Mouse (Mus musculus) midbrain, embryonic 13.5 days (tissue): ENCODE data around the gene Ctsh. TPM values are rescaled to one million over a fixed set of nuclear protein-coding genes. Genes with fewer than 3 reads are reported as not detected.

Experiments
- ATAC-seq: fragments of 200-750 bp; cut with Nextera tagmentation; 2 replicates; pipeline ENCODE4 v1.8.0; 2017; ENCODE audit warnings: mild to moderate bottlenecking, moderate TSS enrichment, moderate library complexity
- H3K27ac ChIP-seq: fragments of 300-500 bp; sonication (generic); 2 replicates; pipeline ENCODE4 v1.5.1; 2015; ENCODE audit warnings: inconsistent platforms, mild to moderate bottlenecking, moderate library complexity
- H3K27me3 ChIP-seq: fragments of 300-500 bp; sonication (generic); 2 replicates; pipeline ENCODE4 v1.6.1; 2015; ENCODE audit warnings: mild to moderate bottlenecking, inconsistent platforms
- H3K36me3 ChIP-seq: fragments of 300-500 bp; sonication (generic); 2 replicates; pipeline ENCODE4 v1.6.1; 2015; ENCODE audit warnings: mild to moderate bottlenecking, inconsistent platforms
- H3K4me1 ChIP-seq: fragments of 300-500 bp; sonication (generic); replicated peaks from 2 replicates; pipeline ENCODE4 v1.6.1; 2015; ENCODE audit warnings: inconsistent platforms
- H3K4me2 ChIP-seq: fragments of 300-500 bp; sonication (generic); replicated peaks from 2 replicates; pipeline ENCODE4 v1.6.1; 2015; ENCODE audit warnings: moderate library complexity, mild to moderate bottlenecking, inconsistent platforms
- H3K4me3 ChIP-seq: fragments of 300-500 bp; sonication (generic); replicated peaks from 2 replicates; pipeline ENCODE4 v1.5.1; 2015; ENCODE audit warnings: mild to moderate bottlenecking, inconsistent platforms
- H3K9ac ChIP-seq: fragments of 300-500 bp; sonication (generic); replicated peaks from 2 replicates; pipeline ENCODE4 v1.6.1; 2015; ENCODE audit warnings: mild to moderate bottlenecking, inconsistent platforms
- H3K9me3 ChIP-seq: fragments of 300-500 bp; sonication (generic); 2 replicates; pipeline ENCODE4 v1.6.1; 2016; ENCODE audit warnings: mild to moderate bottlenecking, inconsistent platforms
- WGBS: fragments of 180-500 bp; shearing (Covaris S2); methylation state at CpG from one replicate; pipeline ENCODE4 v1.1.7; 2015; 5-methylcytosine and 5-hydroxymethylcytosine counted together
- polyA plus RNA-seq: library from polyadenylated mRNA; unstranded; fragments of >200 nt; fragmentation: Nextera tagmentation; extraction: Ambion mirVana; gene quantifications from 2 replicates; pipeline ENCODE4 v1.2.1, GENCODE M21; 2015

The Ctsh gene
- polyA plus RNA-seq, 1 experiment from 2014 or later, result 13.4 TPM

DNA sequence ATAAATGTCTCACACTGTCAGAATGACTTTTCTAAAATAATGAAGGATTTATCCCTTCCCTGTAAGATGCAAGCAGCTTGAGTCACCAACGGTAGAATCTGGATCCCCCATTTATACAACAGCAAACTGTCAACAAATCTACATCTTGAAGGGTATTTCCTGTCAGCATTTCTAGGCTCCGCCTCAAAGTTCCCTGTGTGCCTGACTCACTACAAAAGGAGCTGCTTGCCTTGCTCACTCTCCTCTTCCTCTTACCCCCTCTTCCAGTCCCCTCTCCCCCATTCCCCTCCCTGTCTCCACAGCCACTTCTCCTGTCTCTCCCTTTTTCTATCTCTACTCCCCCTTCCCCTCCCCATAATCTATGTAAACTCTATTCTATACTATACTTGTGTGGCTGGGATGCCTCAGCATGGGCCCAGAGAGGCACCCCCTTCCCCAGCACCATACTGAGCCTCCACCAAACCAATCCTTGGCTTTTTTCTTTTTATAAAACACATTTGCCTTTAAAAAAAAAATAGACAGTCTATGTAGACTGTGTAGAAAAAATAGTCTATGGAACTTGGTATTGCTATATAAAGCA lies 34.0 kb downstream of the Ctsh start:
- H3K4me2 ChIP-seq, result no peak overlapping the region
- H3K4me3 ChIP-seq, result no peak overlapping the region
- WGBS, result 91% methylated on average over 2 of the region's 2 CpGs
- H3K9me3 ChIP-seq, result no peaks in the 10 kb centered on the region
- peaks cover 60% of the 10 kb centered on the region for H3K36me3 ChIP-seq
- no peak overlapping the region for H3K9ac ChIP-seq
- ATAC-seq, result peak; percentile 73
- no peaks in the 10 kb centered on the region for H3K4me1 ChIP-seq
- no peak overlapping the region for H3K27ac ChIP-seq
- H3K27me3 ChIP-seq, result no peaks in the 10 kb centered on the region

DNA sequence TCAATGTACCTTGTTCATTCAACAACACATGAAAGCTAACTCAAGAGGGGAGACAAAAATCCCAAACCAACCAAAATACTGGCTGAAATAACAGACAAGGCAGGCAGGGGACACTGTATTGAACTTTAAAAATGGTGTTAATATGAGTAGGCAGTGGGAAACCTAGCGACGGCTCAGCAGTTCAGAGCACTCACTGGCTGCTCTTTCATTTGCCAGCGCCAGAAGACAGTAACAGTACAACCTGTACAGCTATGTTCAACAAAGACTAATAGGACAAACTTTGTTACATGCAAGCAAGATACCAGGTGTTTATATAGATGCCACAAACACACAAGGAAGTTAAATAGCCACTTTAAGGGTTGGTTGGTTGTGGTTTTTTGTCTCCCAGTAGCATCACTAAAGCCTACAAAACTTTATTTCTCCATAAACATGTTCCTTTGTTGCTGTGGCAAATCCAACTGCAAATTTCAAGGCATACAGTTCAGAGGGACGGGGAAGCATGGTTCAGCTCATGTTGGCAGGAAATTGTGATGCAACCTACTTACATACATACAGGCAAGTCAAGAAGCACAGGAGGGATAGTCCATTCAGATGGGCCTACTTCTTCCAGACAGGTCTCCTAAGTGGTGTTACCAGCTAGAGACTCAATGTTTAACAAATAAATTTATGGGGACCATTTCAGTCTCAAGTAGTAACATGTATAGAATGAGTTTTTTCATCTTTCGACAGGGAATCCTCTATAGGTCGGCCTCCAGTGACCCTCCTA lies 35.6 kb downstream of the Ctsh start:
- Histone ChIP-seq H3K9ac (no peak overlapping the region), H3K4me1 (no peaks in the 10 kb centered on the region), H3K27me3 (no peaks in the 10 kb centered on the region), H3K36me3 (peaks cover 63% of the 10 kb centered on the region), H3K4me3 (no peak overlapping the region), H3K9me3 (no peaks in the 10 kb centered on the region), H3K27ac (no peak overlapping the region), H3K4me2 (no peak overlapping the region)
- WGBS, result 92% methylated on average over 6 of the region's 6 CpGs
- ATAC-seq, result no peak

- H3K27me3 ChIP-seq, result no peaks in the 10 kb centered on the region
- H3K9ac ChIP-seq, result no peak overlapping the region
- no peak overlapping the region for H3K27ac ChIP-seq
- 90% methylated on average over 5 of the region's 5 CpGs for WGBS
- H3K4me3 ChIP-seq, result no peak overlapping the region
- no peaks in the 10 kb centered on the region for H3K4me1 ChIP-seq
- no peak overlapping the region for H3K4me2 ChIP-seq
- peaks cover 86% of the 10 kb centered on the region for H3K36me3 ChIP-seq
- H3K9me3 ChIP-seq, result no peaks in the 10 kb centered on the region
- ATAC-seq, result no peak
These were observed 45.0 kb downstream of the Ctsh start for GRCm38 (mm10) chr9:90098934-90099333.

GRCm38 (mm10) chr9:90100760-90101159 lies 46.8 kb downstream of the Ctsh start:
- Histone ChIP-seq H3K4me1 (no peaks in the 10 kb centered on the region), H3K27ac (no peak overlapping the region), H3K27me3 (no peaks in the 10 kb centered on the region), H3K9ac (no peak overlapping the region), H3K9me3 (no peaks in the 10 kb centered on the region), H3K4me3 (no peak overlapping the region), H3K4me2 (no peak overlapping the region), H3K36me3 (peaks cover 84% of the 10 kb centered on the region)
- ATAC-seq, result peak; percentile 48; the same call in 1 of the 2 replicates
- WGBS, result 66% methylated on average over 2 of the region's 2 CpGs

- WGBS, result 97% methylated on average over 1 of the region's 1 CpGs
These were observed 51.5 kb downstream of the Ctsh start for GRCm38 (mm10) chr9:90105462-90105861.

DNA sequence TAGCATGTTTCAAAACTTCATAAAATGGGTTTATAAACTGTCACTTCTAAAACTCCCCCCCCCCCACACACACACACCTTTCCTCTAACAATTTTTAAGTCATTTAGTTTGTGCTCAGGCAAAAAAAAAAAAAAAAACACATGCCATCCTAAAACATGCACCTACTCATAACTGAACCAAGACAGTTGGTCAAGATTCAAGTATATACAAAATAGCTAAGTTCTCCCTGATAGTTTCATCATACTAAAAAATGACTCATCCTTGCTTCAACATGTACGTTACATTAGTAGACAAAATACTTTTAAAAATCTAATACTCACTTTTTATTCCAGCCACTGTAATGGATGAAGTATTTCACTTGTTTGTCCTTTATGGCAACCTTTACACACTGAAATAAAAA lies 53.0 kb downstream of the Ctsh start:
- no peak overlapping the region for H3K9ac ChIP-seq
- ATAC-seq, result no peak
- H3K4me2 ChIP-seq, result no peak overlapping the region
- no peaks in the 10 kb centered on the region for H3K9me3 ChIP-seq
- H3K4me3 ChIP-seq, result no peak overlapping the region
- peaks cover 48% of the 10 kb centered on the region for H3K36me3 ChIP-seq
- 96% methylated on average over 1 of the region's 1 CpGs for WGBS
- H3K27me3 ChIP-seq, result no peaks in the 10 kb centered on the region
- H3K4me1 ChIP-seq, result peaks cover 30% of the 10 kb centered on the region
- no peak overlapping the region for H3K27ac ChIP-seq

More at GRCm38 (mm10) chr9:90105462-90105861, 51.5 kb downstream of the Ctsh start:
- no peak for ATAC-seq
- Histone ChIP-seq H3K36me3 (peaks cover 60% of the 10 kb centered on the region), H3K9ac (no peak overlapping the region), H3K27ac (no peak overlapping the region), H3K4me2 (no peak overlapping the region), H3K27me3 (no peaks in the 10 kb centered on the region), H3K9me3 (no peaks in the 10 kb centered on the region), H3K4me1 (peaks cover 21% of the 10 kb centered on the region), H3K4me3 (no peak overlapping the region)

- Histone ChIP-seq H3K9ac (no peak overlapping the region), H3K9me3 (no peaks in the 10 kb centered on the region), H3K27ac (no peak overlapping the region), H3K4me2 (no peak overlapping the region), H3K4me3 (no peak overlapping the region), H3K36me3 (peaks cover 36% of the 10 kb centered on the region), H3K4me1 (peaks cover 42% of the 10 kb centered on the region), H3K27me3 (no peaks in the 10 kb centered on the region)
- no peak for ATAC-seq
These were observed 54.3 kb downstream of the Ctsh start for GRCm38 (mm10) chr9:90108272-90108671.

- Histone ChIP-seq H3K27me3 (no peaks in the 10 kb centered on the region), H3K4me2 (no peak overlapping the region), H3K4me3 (no peak overlapping the region), H3K9ac (no peak overlapping the region), H3K9me3 (no peaks in the 10 kb centered on the region), H3K36me3 (peaks cover 27% of the 10 kb centered on the region), H3K27ac (no peak overlapping the region), H3K4me1 (peaks cover 42% of the 10 kb centered on the region)
- WGBS, result 88% methylated on average over 6 of the region's 6 CpGs
- no peak for ATAC-seq
These were observed 55.4 kb downstream of the Ctsh start for GRCm38 (mm10) chr9:90109386-90109785.

GRCm38 (mm10) chr9:90113151-90113550 lies 59.2 kb downstream of the Ctsh start:
- H3K4me3 ChIP-seq, result peak overlapping the region; percentile 93
- peaks cover 14% of the 10 kb centered on the region for H3K36me3 ChIP-seq
- H3K4me2 ChIP-seq, result peak overlapping the region; percentile 90
- peaks cover 47% of the 10 kb centered on the region for H3K4me1 ChIP-seq
- H3K9me3 ChIP-seq, result no peaks in the 10 kb centered on the region
- ATAC-seq, result no peak
- H3K27me3 ChIP-seq, result peaks cover 6% of the 10 kb centered on the region
- WGBS, result 2% methylated on average over 13 of the region's 13 CpGs
- peak overlapping the region; percentile 99 for H3K27ac ChIP-seq
- H3K9ac ChIP-seq, result peak overlapping the region; percentile 96

GRCm38 (mm10) chr9:90113651-90114566 lies 60.0 kb downstream of the Ctsh start:
- under 1% methylated on average over 81 of the region's 82 CpGs for WGBS
- ATAC-seq, result peak; percentile 85
- no peaks in the 10 kb centered on the region for H3K9me3 ChIP-seq

DNA sequence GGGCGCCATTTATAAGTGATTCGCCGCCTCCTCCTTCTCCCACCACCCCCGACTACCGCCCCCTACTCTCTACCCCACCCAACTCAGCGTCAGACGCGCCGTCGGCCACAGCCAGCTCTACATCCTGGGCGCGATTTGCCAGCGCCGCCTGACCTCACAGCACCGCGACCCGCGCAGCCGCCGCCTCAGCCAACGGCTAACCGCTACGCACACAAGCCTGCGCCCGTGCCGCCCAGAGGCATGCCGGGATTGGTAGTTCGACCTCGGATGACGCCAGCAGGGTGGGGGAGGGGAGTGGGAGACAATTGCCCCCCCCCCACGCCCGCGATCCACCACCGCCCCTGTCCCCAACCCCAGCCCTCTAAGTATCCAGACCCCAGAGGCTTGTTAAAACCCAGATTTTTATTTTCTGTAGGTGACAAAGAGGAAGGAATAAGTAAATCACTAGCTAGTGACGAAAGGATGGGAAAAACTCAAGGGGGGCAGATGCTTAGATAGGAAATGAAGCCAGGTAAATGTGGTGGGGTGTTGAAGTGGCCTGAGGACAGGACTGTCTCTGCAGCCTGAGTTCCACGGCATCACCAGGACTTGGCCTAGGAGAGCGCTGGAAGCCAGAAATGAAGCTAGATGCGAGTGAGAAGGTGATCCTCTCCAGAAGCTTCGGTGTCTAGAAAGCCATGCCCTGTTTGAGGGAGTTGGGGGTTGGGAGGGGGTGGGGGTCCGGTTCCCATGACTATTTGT lies 60.8 kb downstream of the Ctsh start, which contains the start of gene Morf4l1:
Gene Morf4l1, minus strand, starts transcription at position 208 of the 741 bp plus-strand sequence.
- peak within 1 kb of the TSS; percentile 93 for H3K4me3 ChIP-seq
- WGBS, result 2% methylated on average over 40 of the region's 40 CpGs
- H3K27me3 ChIP-seq, result peaks cover 6% of the 10 kb centered on the region
- peak within 1 kb of the TSS; percentile 99 for H3K27ac ChIP-seq
- peak within 1 kb of the TSS; percentile 90 for H3K4me2 ChIP-seq
- no peaks in the 10 kb centered on the region for H3K36me3 ChIP-seq
- peak; percentile 99 for ATAC-seq
- peaks cover 32% of the 10 kb centered on the region for H3K4me1 ChIP-seq
- peak within 1 kb of the TSS; percentile 96 for H3K9ac ChIP-seq
- no peaks in the 10 kb centered on the region for H3K9me3 ChIP-seq

More at GRCm38 (mm10) chr9:90113651-90114566, 60.0 kb downstream of the Ctsh start:
- Histone ChIP-seq H3K4me1 (peaks cover 40% of the 10 kb centered on the region), H3K27me3 (peaks cover 6% of the 10 kb centered on the region), H3K4me3 (peak overlapping the region; percentile 93), H3K27ac (peak overlapping the region; percentile 99), H3K9ac (peak overlapping the region; percentile 96), H3K36me3 (0 out of 2 replicates have a peak, but pooled peaks cover 7% of the 10 kb centered on the region), H3K4me2 (peak overlapping the region; percentile 90)
